In genomic region chr12:86810725-86811444, GRCm38 (mm10) we compare ENCODE assay signal across 8 mouse cellular contexts.
DNase-seq lines count a peak whose midpoint lies in the region; ATAC-seq lines count a peak whose summit lies in the region.

No protein-coding gene starts in this region.

- H3K27ac ChIP-seq in kidney, embryonic 15.5 days, result peak overlapping the region; percentile 82
- H3K27ac ChIP-seq in limb, embryonic 15.5 days, result peak overlapping the region; percentile 76
- H3K27ac ChIP-seq in midbrain, embryonic 16.5 days (ENCODE audit: low read length), result peak overlapping the region; percentile 85

- 42% methylated on average over 11 of the region's 11 CpGs for WGBS in kidney, embryonic 15.5 days
- WGBS in limb, embryonic 15.5 days, result 37% methylated on average over 11 of the region's 11 CpGs
- 45% methylated on average over 11 of the region's 11 CpGs for WGBS in midbrain, embryonic 16.5 days

- no peaks in the 10 kb centered on the region for H3K36me3 ChIP-seq in kidney, embryonic 15.5 days
- H3K36me3 ChIP-seq in limb, embryonic 15.5 days, result no peaks in the 10 kb centered on the region
- H3K36me3 ChIP-seq in midbrain, embryonic 16.5 days (ENCODE audit: control insufficient read depth, insufficient read depth, low read length), result no peaks in the 10 kb centered on the region

- ATAC-seq in kidney, embryonic 15.5 days (replicated peaks; ENCODE audit: low FRiP score), result no peak
- no peak for ATAC-seq in limb, embryonic 15.5 days (ENCODE audit: insufficient number of reproducible peaks, low FRiP score, low TSS enrichment, low read depth)
- ATAC-seq in midbrain, embryonic 16.5 days, result peak; percentile 8; the same call in 1 of the 2 replicates

- 0 out of 2 replicates have a peak overlapping the region, but pooled peaks have one; percentile 12 for H3K9ac ChIP-seq in kidney, embryonic 15.5 days
- H3K9ac ChIP-seq in limb, embryonic 15.5 days, result no peak overlapping the region
- H3K9ac ChIP-seq in midbrain, embryonic 16.5 days (ENCODE audit: low read depth, low read length), result peak overlapping the region; percentile 42

- DNase-seq in kidney, adult 18-20 months, result no peak
- DNase-seq in ZHBTc4 (ENCODE audit: low read depth, low spot score), result peak; percentile 62
- DNase-seq in frontal cortex, postnatal 36 days (ENCODE audit: low spot score in 2 of 2), result peak; percentile 62 to 64
- DNase-seq in urinary bladder, postnatal 4 days (ENCODE audit: low spot score in 2 of 2), result no peak
- no peak for DNase-seq in cerebellum, adult 11-12 months

- no peak overlapping the region for H3K4me3 ChIP-seq in kidney, embryonic 15.5 days (replicated peaks)
- no peak overlapping the region for H3K4me3 ChIP-seq in limb, embryonic 15.5 days
- H3K4me3 ChIP-seq in midbrain, embryonic 16.5 days (ENCODE audit: low read depth, low read length), result no peak overlapping the region

- no peaks in the 10 kb centered on the region for H3K27me3 ChIP-seq in kidney, embryonic 15.5 days
- H3K27me3 ChIP-seq in limb, embryonic 15.5 days, result no peaks in the 10 kb centered on the region
- no peaks in the 10 kb centered on the region for H3K27me3 ChIP-seq in midbrain, embryonic 16.5 days (ENCODE audit: control insufficient read depth, insufficient read depth, low read depth, low read length)

- H3K4me2 ChIP-seq in kidney, embryonic 15.5 days, result no peak overlapping the region
- no peak overlapping the region for H3K4me2 ChIP-seq in limb, embryonic 15.5 days
- H3K4me2 ChIP-seq in midbrain, embryonic 16.5 days (ENCODE audit: low read length), result no peak overlapping the region

- H3K4me1 ChIP-seq in kidney, embryonic 15.5 days, result peaks cover 48% of the 10 kb centered on the region
- peaks cover 42% of the 10 kb centered on the region for H3K4me1 ChIP-seq in limb, embryonic 15.5 days
- H3K4me1 ChIP-seq in midbrain, embryonic 16.5 days (ENCODE audit: control insufficient read depth, insufficient read depth, low read length), result peaks cover 80% of the 10 kb centered on the region

- no peaks in the 10 kb centered on the region for H3K9me3 ChIP-seq in kidney, embryonic 15.5 days (replicated peaks)
- H3K9me3 ChIP-seq in limb, embryonic 15.5 days, result no peaks in the 10 kb centered on the region
- H3K9me3 ChIP-seq in midbrain, embryonic 16.5 days (replicated peaks; ENCODE audit: control insufficient read depth, low read length, poor library complexity, severe bottlenecking), result no peaks in the 10 kb centered on the region; the same call in 1 of the 2 replicates

Comparison
In these comparisons a context has a peak if more than half of its experiments do, and no peak if none do; other contexts are left out.
1. DNase-seq: peak in ZHBTc4 (single experiment) and frontal cortex, postnatal 36 days (2 of 2); none in kidney, adult 18-20 months (single experiment), urinary bladder, postnatal 4 days (0 of 2) and cerebellum, adult 11-12 months (single experiment).
2. Peak in every context shown above with its lines, with median percentiles within 50 percentile points of each other: H3K27ac ChIP-seq.